Mouse (Mus musculus) neural tube, embryonic 12.5 days (tissue): Measurements from ENCODE around the gene Psmd14. TPM values are rescaled to one million over a fixed set of nuclear protein-coding genes. Genes with fewer than 3 reads are reported as not detected.

Experiments used
- ATAC-seq: fragments of 200-750 bp; cut with Nextera tagmentation; 2 replicates; pipeline ENCODE4 v1.8.0; 2017; ENCODE audit warnings: low read depth, mild to moderate bottlenecking, moderate TSS enrichment, moderate library complexity; ENCODE audit not compliant: low FRiP score
- H3K27ac ChIP-seq: fragments of 300-500 bp; sonication (generic); 2 replicates; pipeline ENCODE4 v1.5.1; 2016
- H3K27me3 ChIP-seq: fragments of 300-500 bp; sonication (generic); replicated peaks from 2 replicates; pipeline ENCODE4 v1.6.1; 2016; ENCODE audit warnings: mild to moderate bottlenecking
- H3K36me3 ChIP-seq: fragments of 300-500 bp; sonication (generic); 2 replicates; pipeline ENCODE4 v1.6.1; 2016; ENCODE audit warnings: mild to moderate bottlenecking
- H3K4me1 ChIP-seq: fragments of 300-500 bp; sonication (generic); 2 replicates; pipeline ENCODE4 v1.6.1; 2016
- H3K4me2 ChIP-seq: fragments of 300-500 bp; sonication (generic); replicated peaks from 2 replicates; pipeline ENCODE4 v1.6.1; 2016; ENCODE audit warnings: mild to moderate bottlenecking
- H3K4me3 ChIP-seq: fragments of 300-500 bp; sonication (generic); 2 replicates; pipeline ENCODE4 v1.5.1; 2016
- H3K9ac ChIP-seq: fragments of 300-500 bp; sonication (generic); 2 replicates; pipeline ENCODE4 v1.6.1; 2016; ENCODE audit warnings: mild to moderate bottlenecking
- H3K9me3 ChIP-seq: fragments of 300-500 bp; sonication (generic); 2 replicates; pipeline ENCODE4 v1.6.1; 2016; ENCODE audit warnings: mild to moderate bottlenecking
- WGBS: fragments of 180-500 bp; shearing (Covaris S2); methylation state at CpG from one replicate; pipeline ENCODE4 v1.1.7; 2016; 5-methylcytosine and 5-hydroxymethylcytosine counted together
- polyA plus RNA-seq: library from polyadenylated mRNA; unstranded; fragments of >200 nt; fragmentation: Nextera tagmentation; extraction: Ambion mirVana; gene quantifications from 2 replicates; pipeline ENCODE4 v1.2.1, GENCODE M21; 2016

Gene Psmd14
- polyA plus RNA-seq, 1 experiment from 2014 or later: 226 TPM

GRCm38 (mm10) chr2:61732802-61733486, 21.4 kb downstream of the Psmd14 start:
- no peak overlapping the region for H3K27ac ChIP-seq
- H3K9me3 ChIP-seq: no peaks in the 10 kb centered on the region
- no peak overlapping the region for H3K4me2 ChIP-seq
- H3K36me3 ChIP-seq: no peaks in the 10 kb centered on the region
- no peaks in the 10 kb centered on the region for H3K27me3 ChIP-seq
- H3K4me3 ChIP-seq: no peak overlapping the region
- 77% methylated on average over 11 of the region's 11 CpGs for WGBS
- no peaks in the 10 kb centered on the region for H3K4me1 ChIP-seq
- no peak for ATAC-seq
- H3K9ac ChIP-seq: no peak overlapping the region

- Histone ChIP-seq H3K4me3 (no peak overlapping the region), H3K36me3 (no peaks in the 10 kb centered on the region), H3K27me3 (no peaks in the 10 kb centered on the region), H3K9me3 (no peaks in the 10 kb centered on the region), H3K27ac (no peak overlapping the region), H3K9ac (no peak overlapping the region), H3K4me1 (no peaks in the 10 kb centered on the region), H3K4me2 (no peak overlapping the region)
- WGBS: 98% methylated on average over 1 of the region's 1 CpGs
- ATAC-seq: no peak
These were observed 22.7 kb downstream of the Psmd14 start for GRCm38 (mm10) chr2:61734175-61734574.

GRCm38 (mm10) chr2:61746051-61746450, 34.6 kb downstream of the Psmd14 start:
- WGBS: 73% methylated on average over 1 of the region's 1 CpGs
- no peak overlapping the region for H3K4me2 ChIP-seq

GRCm38 (mm10) chr2:61746580-61746979, 35.1 kb downstream of the Psmd14 start:
- H3K27ac ChIP-seq: no peak overlapping the region
- no peaks in the 10 kb centered on the region for H3K27me3 ChIP-seq
- H3K36me3 ChIP-seq: no peaks in the 10 kb centered on the region
- WGBS: 80% methylated on average over 2 of the region's 2 CpGs
- H3K4me3 ChIP-seq: no peak overlapping the region
- H3K4me1 ChIP-seq: no peaks in the 10 kb centered on the region
- no peak overlapping the region for H3K9ac ChIP-seq
- H3K9me3 ChIP-seq: no peaks in the 10 kb centered on the region
- no peak for ATAC-seq
- no peak overlapping the region for H3K4me2 ChIP-seq

More at GRCm38 (mm10) chr2:61746051-61746450, 34.6 kb downstream of the Psmd14 start:
- no peak overlapping the region for H3K4me3 ChIP-seq
- no peak overlapping the region for H3K9ac ChIP-seq
- no peaks in the 10 kb centered on the region for H3K27me3 ChIP-seq
- no peaks in the 10 kb centered on the region for H3K4me1 ChIP-seq
- H3K27ac ChIP-seq: no peak overlapping the region
- H3K36me3 ChIP-seq: no peaks in the 10 kb centered on the region
- no peak for ATAC-seq
- H3K9me3 ChIP-seq: no peaks in the 10 kb centered on the region

GRCm38 (mm10) chr2:61747411-61747810, 35.9 kb downstream of the Psmd14 start:
- 82% methylated on average over 2 of the region's 2 CpGs for WGBS
- Histone ChIP-seq H3K4me3 (no peak overlapping the region), H3K4me2 (no peak overlapping the region), H3K27me3 (no peaks in the 10 kb centered on the region), H3K4me1 (no peaks in the 10 kb centered on the region), H3K27ac (no peak overlapping the region), H3K9me3 (no peaks in the 10 kb centered on the region), H3K36me3 (no peaks in the 10 kb centered on the region), H3K9ac (no peak overlapping the region)
- no peak for ATAC-seq

- 87% methylated on average over 1 of the region's 1 CpGs for WGBS
- Histone ChIP-seq H3K27ac (no peak overlapping the region), H3K9ac (no peak overlapping the region), H3K4me1 (no peaks in the 10 kb centered on the region), H3K4me3 (no peak overlapping the region), H3K36me3 (no peaks in the 10 kb centered on the region), H3K27me3 (no peaks in the 10 kb centered on the region), H3K9me3 (no peaks in the 10 kb centered on the region), H3K4me2 (no peak overlapping the region)
- ATAC-seq: no peak
These were observed 39.2 kb downstream of the Psmd14 start for GRCm38 (mm10) chr2:61750702-61751101.

- 50% methylated on average over 2 of the region's 2 CpGs for WGBS
- Histone ChIP-seq H3K27ac (no peak overlapping the region), H3K27me3 (no peaks in the 10 kb centered on the region), H3K36me3 (no peaks in the 10 kb centered on the region), H3K4me2 (no peak overlapping the region), H3K4me1 (no peaks in the 10 kb centered on the region), H3K9me3 (no peaks in the 10 kb centered on the region), H3K9ac (no peak overlapping the region), H3K4me3 (no peak overlapping the region)
- no peak for ATAC-seq
These were observed 39.8 kb downstream of the Psmd14 start for GRCm38 (mm10) chr2:61751286-61751685.

GRCm38 (mm10) chr2:61752362-61752761, 40.9 kb downstream of the Psmd14 start:
- H3K27ac ChIP-seq: no peak overlapping the region
- H3K4me1 ChIP-seq: no peaks in the 10 kb centered on the region
- no peak overlapping the region for H3K9ac ChIP-seq
- no peaks in the 10 kb centered on the region for H3K27me3 ChIP-seq
- ATAC-seq: no peak
- H3K4me3 ChIP-seq: no peak overlapping the region
- H3K9me3 ChIP-seq: no peaks in the 10 kb centered on the region
- no peak overlapping the region for H3K4me2 ChIP-seq
- H3K36me3 ChIP-seq: no peaks in the 10 kb centered on the region

- H3K4me2 ChIP-seq: no peak overlapping the region
- H3K4me1 ChIP-seq: no peaks in the 10 kb centered on the region
- ATAC-seq: no peak
- H3K27me3 ChIP-seq: no peaks in the 10 kb centered on the region
- no peak overlapping the region for H3K27ac ChIP-seq
- no peak overlapping the region for H3K9ac ChIP-seq
- no peaks in the 10 kb centered on the region for H3K9me3 ChIP-seq
- H3K36me3 ChIP-seq: no peaks in the 10 kb centered on the region
- H3K4me3 ChIP-seq: no peak overlapping the region
These were observed 43.5 kb downstream of the Psmd14 start for GRCm38 (mm10) chr2:61754989-61755388.

- Histone ChIP-seq H3K27me3 (no peaks in the 10 kb centered on the region), H3K4me3 (no peak overlapping the region), H3K9me3 (no peaks in the 10 kb centered on the region), H3K9ac (no peak overlapping the region), H3K4me2 (no peak overlapping the region), H3K27ac (no peak overlapping the region), H3K4me1 (no peaks in the 10 kb centered on the region), H3K36me3 (no peaks in the 10 kb centered on the region; the same call in 1 of the 2 replicates)
- 86% methylated on average over 5 of the region's 5 CpGs for WGBS
- ATAC-seq: no peak
These were observed 47.9 kb downstream of the Psmd14 start for GRCm38 (mm10) chr2:61759234-61759855.

- Histone ChIP-seq H3K27ac (no peak overlapping the region), H3K9me3 (no peaks in the 10 kb centered on the region), H3K4me1 (no peaks in the 10 kb centered on the region), H3K36me3 (no peaks in the 10 kb centered on the region; the same call in 1 of the 2 replicates), H3K27me3 (no peaks in the 10 kb centered on the region), H3K4me3 (no peak overlapping the region), H3K4me2 (no peak overlapping the region), H3K9ac (no peak overlapping the region)
- 93% methylated on average over 3 of the region's 3 CpGs for WGBS
- ATAC-seq: no peak
These were observed 48.5 kb downstream of the Psmd14 start for GRCm38 (mm10) chr2:61760044-61760443.

- no peak overlapping the region for H3K27ac ChIP-seq
- H3K9me3 ChIP-seq: no peaks in the 10 kb centered on the region
- H3K9ac ChIP-seq: no peak overlapping the region
- H3K4me1 ChIP-seq: no peaks in the 10 kb centered on the region
- no peak overlapping the region for H3K4me2 ChIP-seq
- H3K27me3 ChIP-seq: no peaks in the 10 kb centered on the region
- no peaks in the 10 kb centered on the region; the same call in 1 of the 2 replicates for H3K36me3 ChIP-seq
- WGBS: 78% methylated on average over 6 of the region's 6 CpGs
- no peak overlapping the region for H3K4me3 ChIP-seq
- ATAC-seq: no peak
These were observed 53.1 kb downstream of the Psmd14 start for GRCm38 (mm10) chr2:61764470-61765105.
